Mouse (Mus musculus): ENCODE data around the gene Tmem214. TPM values are rescaled to one million over a fixed set of nuclear protein-coding genes. Genes with fewer than 3 reads are reported as not detected.

The Tmem214 gene
- polyA plus RNA-seq, 1 experiment: 29.1 TPM

GRCm38 (mm10) chr5:30890375-30890774, 22.6 kb downstream of the Tmem214 start:
- WGBS: 81% methylated on average over 7 of the region's 7 CpGs
- Histone ChIP-seq H3K4me1 (ENCODE audit: control insufficient read depth, insufficient read depth, low read length) (no peaks in the 10 kb centered on the region; the same call in 1 of the 2 replicates), H3K4me3 (replicated peaks; ENCODE audit: control insufficient read depth, low read depth, low read length) (no peak overlapping the region), H3K27ac (ENCODE audit: control insufficient read depth, insufficient read depth, low read depth, low read length, poor library complexity) (no peak overlapping the region)
- TF ChIP-seq CTCF (IDR thresholded peaks at IDR 0.05; ENCODE audit: control insufficient read depth, insufficient read depth, low read length) (no peak), POLR2A (IDR thresholded peaks at IDR 0.05; ENCODE audit: borderline replicate concordance, control insufficient read depth, low read depth, low read length) (no peak)

GRCm38 (mm10) chr5:30901860-30902259, 34.0 kb downstream of the Tmem214 start:
- Histone ChIP-seq H3K27ac (ENCODE audit: control insufficient read depth, insufficient read depth, low read depth, low read length, poor library complexity) (no peak overlapping the region), H3K4me3 (replicated peaks; ENCODE audit: control insufficient read depth, low read depth, low read length) (no peak overlapping the region), H3K4me1 (ENCODE audit: control insufficient read depth, insufficient read depth, low read length) (peaks cover 1% of the 10 kb centered on the region; the same call in 1 of the 2 replicates)
- TF ChIP-seq POLR2A (IDR thresholded peaks at IDR 0.05; ENCODE audit: borderline replicate concordance, control insufficient read depth, low read depth, low read length) (no peak), CTCF (IDR thresholded peaks at IDR 0.05; ENCODE audit: control insufficient read depth, insufficient read depth, low read length) (no peak)
- 86% methylated on average over 5 of the region's 5 CpGs for WGBS

GRCm38 (mm10) chr5:30907413-30908059, 39.7 kb downstream of the Tmem214 start, which contains the start of gene Ost4:
Gene Ost4, minus strand, starts transcription at chr5:30907788.
- under 1% methylated on average over 58 of the region's 58 CpGs for WGBS
- H3K27ac ChIP-seq (ENCODE audit: control insufficient read depth, insufficient read depth, low read depth, low read length, poor library complexity): peak within 1 kb of the TSS; percentile 83
- H3K4me1 ChIP-seq (ENCODE audit: control insufficient read depth, insufficient read depth, low read length): peaks cover 1% of the 10 kb centered on the region; the same call in 1 of the 2 replicates

GRCm38 (mm10) chr5:30908426-30909299, 40.9 kb downstream of the Tmem214 start:
- Histone ChIP-seq H3K4me3 (replicated peaks; ENCODE audit: control insufficient read depth, low read depth, low read length) (peak overlapping the region; percentile 73), H3K27ac (ENCODE audit: control insufficient read depth, insufficient read depth, low read depth, low read length, poor library complexity) (no peak overlapping the region; the same call in 1 of the 2 replicates), H3K4me1 (ENCODE audit: control insufficient read depth, insufficient read depth, low read length) (peaks cover 1% of the 10 kb centered on the region; the same call in 1 of the 2 replicates)
- TF ChIP-seq POLR2A (IDR thresholded peaks at IDR 0.05; ENCODE audit: borderline replicate concordance, control insufficient read depth, low read depth, low read length) (no peak), CTCF (IDR thresholded peaks at IDR 0.05; ENCODE audit: control insufficient read depth, insufficient read depth, low read length) (no peak)
- WGBS: 54% methylated on average over 13 of the region's 13 CpGs

More at GRCm38 (mm10) chr5:30907413-30908059, 39.7 kb downstream of the Tmem214 start, which contains the start of gene Ost4:
- TF ChIP-seq POLR2A (IDR thresholded peaks at IDR 0.05; ENCODE audit: borderline replicate concordance, control insufficient read depth, low read depth, low read length) (peak; percentile 77; the same call in 1 of the 2 replicates), CTCF (IDR thresholded peaks at IDR 0.05; ENCODE audit: control insufficient read depth, insufficient read depth, low read length) (no peak)
- peak within 1 kb of the TSS; percentile 85 for H3K4me3 ChIP-seq (replicated peaks; ENCODE audit: control insufficient read depth, low read depth, low read length)

- Histone ChIP-seq H3K4me3 (replicated peaks; ENCODE audit: control insufficient read depth, low read depth, low read length) (no peak overlapping the region), H3K27ac (ENCODE audit: control insufficient read depth, insufficient read depth, low read depth, low read length, poor library complexity) (no peak overlapping the region), H3K4me1 (ENCODE audit: control insufficient read depth, insufficient read depth, low read length) (peaks cover 1% of the 10 kb centered on the region; the same call in 1 of the 2 replicates)
- TF ChIP-seq CTCF (IDR thresholded peaks at IDR 0.05; ENCODE audit: control insufficient read depth, insufficient read depth, low read length) (no peak), POLR2A (IDR thresholded peaks at IDR 0.05; ENCODE audit: borderline replicate concordance, control insufficient read depth, low read depth, low read length) (no peak)
- 67% methylated on average over 7 of the region's 7 CpGs for WGBS
Observed at GRCm38 (mm10) chr5:30909300-30909659, 41.5 kb downstream of the Tmem214 start.

GRCm38 (mm10) chr5:30909863-30910262, 42.1 kb downstream of the Tmem214 start:
- 91% methylated on average over 7 of the region's 7 CpGs for WGBS
- TF ChIP-seq POLR2A (IDR thresholded peaks at IDR 0.05; ENCODE audit: borderline replicate concordance, control insufficient read depth, low read depth, low read length) (no peak), CTCF (IDR thresholded peaks at IDR 0.05; ENCODE audit: control insufficient read depth, insufficient read depth, low read length) (no peak)
- no peak overlapping the region for H3K4me3 ChIP-seq (replicated peaks; ENCODE audit: control insufficient read depth, low read depth, low read length)
- no peak overlapping the region for H3K27ac ChIP-seq (ENCODE audit: control insufficient read depth, insufficient read depth, low read depth, low read length, poor library complexity)
- peaks cover 1% of the 10 kb centered on the region; the same call in 1 of the 2 replicates for H3K4me1 ChIP-seq (ENCODE audit: control insufficient read depth, insufficient read depth, low read length)

GRCm38 (mm10) chr5:30910481-30910880, 42.7 kb downstream of the Tmem214 start:
- Histone ChIP-seq H3K27ac (ENCODE audit: control insufficient read depth, insufficient read depth, low read depth, low read length, poor library complexity) (no peak overlapping the region), H3K4me1 (ENCODE audit: control insufficient read depth, insufficient read depth, low read length) (peaks cover 3% of the 10 kb centered on the region)

GRCm38 (mm10) chr5:30912156-30912555, 44.3 kb downstream of the Tmem214 start:
- peaks cover 5% of the 10 kb centered on the region for H3K4me1 ChIP-seq (ENCODE audit: control insufficient read depth, insufficient read depth, low read length)
- H3K27ac ChIP-seq (ENCODE audit: control insufficient read depth, insufficient read depth, low read depth, low read length, poor library complexity): no peak overlapping the region
- TF ChIP-seq POLR2A (IDR thresholded peaks at IDR 0.05; ENCODE audit: borderline replicate concordance, control insufficient read depth, low read depth, low read length): no peak
- no peak for TF ChIP-seq CTCF (IDR thresholded peaks at IDR 0.05; ENCODE audit: control insufficient read depth, insufficient read depth, low read length)
- H3K4me3 ChIP-seq (replicated peaks; ENCODE audit: control insufficient read depth, low read depth, low read length): no peak overlapping the region
- WGBS: 61% methylated on average over 5 of the region's 5 CpGs

More at GRCm38 (mm10) chr5:30910481-30910880, 42.7 kb downstream of the Tmem214 start:
- TF ChIP-seq POLR2A (IDR thresholded peaks at IDR 0.05; ENCODE audit: borderline replicate concordance, control insufficient read depth, low read depth, low read length): no peak
- no peak for TF ChIP-seq CTCF (IDR thresholded peaks at IDR 0.05; ENCODE audit: control insufficient read depth, insufficient read depth, low read length)
- H3K4me3 ChIP-seq (replicated peaks; ENCODE audit: control insufficient read depth, low read depth, low read length): no peak overlapping the region
